Mouse (Mus musculus) bone marrow, adult 2 months (tissue): ENCODE data around the gene Gtpbp1.

Source experiments
- CTCF ChIP-seq: fragments of 200-500 bp; IDR thresholded peaks from 2 replicates; pipeline ENCODE4 v1.5.1; 2011; ENCODE audit warnings: low read length, control low read depth; ENCODE audit not compliant: control insufficient read depth, insufficient read depth
- POLR2A ChIP-seq: fragments of 200-500 bp; IDR thresholded peaks from 2 replicates; pipeline ENCODE4 v1.6.1; 2011; ENCODE audit warnings: low read depth, mild to moderate bottlenecking, control low read depth, low read length, borderline replicate concordance; ENCODE audit not compliant: control insufficient read depth

GRCm38 (mm10) chr15:79728311-79728710 lies 37.7 kb downstream of the Gtpbp1 start:
- TF ChIP-seq POLR2A (no peak), CTCF (no peak)
